Mouse (Mus musculus): ENCODE measurements around the gene Lemd2. TPM values are rescaled to one million over a fixed set of nuclear protein-coding genes. Genes with fewer than 3 reads are reported as not detected.
"Not testable (repeated sequence)": the region's sequence is repeated elsewhere in the genome, so short reads cannot be mapped to it uniquely, and the experiment has no call there.

The Lemd2 gene
- 2.7 and 5.4 TPM in 2 replicates for total RNA-seq (2015; ENCODE audit: low replicate concordance)
- 12.9 and 13.5 TPM in 2 replicates for total RNA-seq (2017; ENCODE audit: low replicate concordance)

GRCm38 (mm10) chr17:27204075-27204909 is at the start of gene Lemd2:
Gene Lemd2, minus strand, starts transcription at chr17:27204469.
- ATAC-seq (replicated peaks; ENCODE audit: low FRiP score, poor library complexity, severe bottlenecking): peak; percentile 82

GRCm38 (mm10) chr17:27251150-27251549 is 46.9 kb upstream of the Lemd2 start:
- ATAC-seq (replicated peaks; ENCODE audit: low FRiP score, poor library complexity, severe bottlenecking): no peak

- ATAC-seq (replicated peaks; ENCODE audit: low FRiP score, poor library complexity, severe bottlenecking): no peak
These were observed 46.2 kb upstream of the Lemd2 start for GRCm38 (mm10) chr17:27250461-27250860.

- no peak for ATAC-seq (replicated peaks; ENCODE audit: low FRiP score, poor library complexity, severe bottlenecking)
These were observed 44.8 kb upstream of the Lemd2 start for GRCm38 (mm10) chr17:27249073-27249472.

- ATAC-seq (replicated peaks; ENCODE audit: low FRiP score, poor library complexity, severe bottlenecking): no peak
These were observed 43.6 kb upstream of the Lemd2 start for GRCm38 (mm10) chr17:27247680-27248386.

DNA sequence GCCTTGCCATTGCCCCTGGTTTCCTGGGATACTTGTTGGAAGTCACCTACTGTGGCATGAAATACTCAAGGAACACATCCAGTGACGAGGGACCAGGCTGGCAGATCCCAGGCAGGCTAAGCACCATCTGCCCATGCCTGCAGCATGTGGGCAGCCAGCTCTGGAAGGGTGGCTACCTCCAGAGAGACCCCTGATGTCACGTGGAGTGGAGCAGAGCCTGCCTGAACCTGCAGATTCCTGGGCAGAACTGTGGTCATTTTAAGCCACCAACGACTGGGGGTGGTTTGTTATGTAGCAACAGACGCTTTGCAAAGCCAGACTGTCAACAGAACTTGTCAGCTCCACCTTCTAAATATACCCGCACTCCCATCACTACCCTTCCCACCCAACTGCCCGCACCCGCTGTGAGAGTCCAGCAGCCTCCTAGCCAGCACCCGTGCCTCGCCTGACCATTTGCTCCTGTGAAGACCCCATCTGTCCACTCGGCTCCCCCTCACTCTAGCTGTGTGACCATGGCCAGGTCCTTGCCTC is 41.6 kb upstream of the Lemd2 start:
- ATAC-seq (replicated peaks; ENCODE audit: low FRiP score, poor library complexity, severe bottlenecking): no peak

GRCm38 (mm10) chr17:27244912-27245311 is 40.6 kb upstream of the Lemd2 start:
- ATAC-seq (replicated peaks; ENCODE audit: low FRiP score, poor library complexity, severe bottlenecking): no peak

- ATAC-seq (replicated peaks; ENCODE audit: low FRiP score, poor library complexity, severe bottlenecking): no peak
These were observed 38.2 kb upstream of the Lemd2 start for GRCm38 (mm10) chr17:27242194-27243189.

DNA sequence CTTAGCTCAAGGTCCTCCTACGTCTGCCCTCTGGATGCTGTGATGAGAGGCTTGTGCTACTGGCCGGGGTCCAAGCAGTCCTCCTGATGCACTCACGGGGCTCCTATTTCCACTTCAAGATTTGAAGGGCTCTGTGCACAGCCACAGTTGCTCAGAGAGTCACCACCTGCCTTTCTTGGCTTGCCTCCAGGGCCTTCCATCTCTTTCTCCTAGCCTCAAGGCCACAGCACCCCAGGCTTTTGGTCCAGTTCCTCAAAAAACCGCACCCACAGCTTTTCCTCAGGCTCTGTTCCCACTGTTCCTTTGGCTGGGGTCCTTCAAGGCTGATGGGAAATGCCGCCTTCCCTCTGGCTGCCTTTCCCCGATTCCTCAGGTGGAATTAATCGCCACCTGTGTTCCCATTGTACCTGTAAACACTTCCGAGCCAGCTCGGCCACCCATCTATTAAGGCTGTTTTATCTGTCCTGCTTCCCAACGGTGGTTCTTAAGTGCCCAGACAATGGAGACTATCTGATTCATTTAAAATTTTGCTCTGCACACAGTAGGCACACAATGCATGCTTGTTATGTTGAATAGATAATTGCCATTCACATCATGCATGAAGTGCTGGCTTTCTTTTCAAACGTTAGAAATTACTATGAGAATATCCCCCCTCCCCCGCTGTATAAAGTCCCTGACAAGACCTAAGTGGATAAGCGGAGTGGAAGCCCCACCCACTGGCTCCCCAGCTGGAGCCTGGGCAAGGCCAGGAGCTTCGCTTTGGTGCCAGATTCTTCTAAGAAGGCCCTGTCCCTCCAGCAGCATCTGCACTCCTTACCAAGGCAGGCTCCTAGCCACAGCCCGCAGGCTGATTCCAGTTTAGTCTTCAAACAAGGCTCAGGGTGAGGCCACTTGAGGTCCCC is 36.5 kb upstream of the Lemd2 start:
- no peak for ATAC-seq (replicated peaks; ENCODE audit: low FRiP score, poor library complexity, severe bottlenecking)

- no peak for ATAC-seq (replicated peaks; ENCODE audit: low FRiP score, poor library complexity, severe bottlenecking)
These were observed 35.7 kb upstream of the Lemd2 start for GRCm38 (mm10) chr17:27239941-27240340.

DNA sequence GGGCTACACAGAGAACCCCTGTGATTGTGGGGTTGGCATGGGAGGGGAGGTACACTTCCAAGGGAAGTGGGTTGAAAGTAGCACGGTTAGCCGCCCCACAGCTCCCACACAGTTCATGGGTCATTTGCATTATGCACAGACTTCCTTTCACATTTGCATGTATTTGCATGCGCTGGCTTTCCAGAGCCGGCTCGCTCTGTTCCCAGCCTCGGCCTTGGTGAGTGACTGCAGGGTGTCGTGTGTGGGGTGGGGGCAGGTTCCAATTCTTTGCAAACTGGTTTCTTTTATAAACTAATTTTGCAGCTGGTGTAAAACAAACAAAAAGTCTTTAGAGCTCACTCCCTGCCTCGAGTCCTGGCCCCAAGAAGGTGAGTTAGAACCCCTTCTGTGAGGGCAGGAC is 34.4 kb upstream of the Lemd2 start:
- ATAC-seq (replicated peaks; ENCODE audit: low FRiP score, poor library complexity, severe bottlenecking): no peak

DNA sequence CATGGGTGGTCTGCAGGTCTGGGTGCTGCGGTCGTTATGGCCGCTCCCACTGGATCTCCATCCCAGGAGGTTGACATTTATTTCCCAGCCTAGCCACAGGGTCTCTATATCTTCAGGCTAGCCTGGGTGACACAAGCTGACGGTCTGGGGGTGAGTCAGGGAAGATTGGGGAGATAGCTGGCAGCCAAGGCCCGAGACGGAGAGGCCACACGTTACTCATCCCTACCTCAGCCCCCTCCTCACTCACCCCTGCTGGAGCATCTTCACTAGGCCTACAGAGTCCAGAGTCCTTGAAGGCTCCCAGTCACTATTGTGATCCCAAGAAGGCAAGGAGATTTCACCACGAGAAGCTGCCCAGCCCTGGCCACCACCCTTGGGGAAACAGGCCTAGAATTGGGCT is 33.5 kb upstream of the Lemd2 start:
- ATAC-seq (replicated peaks; ENCODE audit: low FRiP score, poor library complexity, severe bottlenecking): no peak

DNA sequence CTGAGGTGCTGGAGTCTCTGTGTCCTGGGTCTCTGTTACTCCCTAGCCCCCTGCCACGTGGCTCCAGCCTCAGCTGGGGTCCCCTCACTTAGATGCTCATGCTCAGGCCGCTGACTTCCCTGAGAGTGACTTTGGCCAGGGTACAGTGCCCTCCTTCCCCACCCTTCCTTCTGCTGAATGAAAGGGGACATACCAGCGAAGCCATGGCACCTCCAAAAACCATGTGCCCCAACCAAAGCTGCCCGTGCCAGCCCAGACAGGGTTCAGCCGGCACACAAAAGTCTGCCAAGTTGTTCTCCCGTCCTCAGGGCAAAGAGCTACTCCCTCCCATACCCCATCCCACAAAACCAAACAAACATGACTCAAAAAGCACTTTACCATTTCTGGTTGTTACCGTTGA is 29.0 kb upstream of the Lemd2 start:
- no peak for ATAC-seq (replicated peaks; ENCODE audit: low FRiP score, poor library complexity, severe bottlenecking)

DNA sequence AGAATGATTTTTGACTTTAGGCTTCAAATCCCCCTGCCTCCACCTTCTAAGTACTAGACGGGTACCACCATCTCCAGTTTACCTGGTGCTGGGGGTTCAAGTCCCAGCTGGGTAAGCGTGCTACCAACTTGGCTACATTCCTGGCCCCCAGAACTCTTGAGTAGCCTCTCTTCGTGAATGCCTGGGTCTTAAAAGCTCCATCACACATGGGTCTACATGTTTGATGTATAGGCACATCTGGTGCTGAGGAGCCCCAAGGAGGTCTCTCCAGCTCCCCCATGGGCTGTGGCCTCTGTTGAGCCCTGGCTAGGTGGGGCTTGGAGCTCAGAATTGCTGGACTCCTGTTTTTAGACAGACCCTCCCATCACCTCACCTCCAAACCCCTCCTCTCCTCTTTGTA is 27.9 kb upstream of the Lemd2 start:
- ATAC-seq (replicated peaks; ENCODE audit: low FRiP score, poor library complexity, severe bottlenecking): no peak

GRCm38 (mm10) chr17:27231586-27231985 is 27.3 kb upstream of the Lemd2 start:
- not testable (repeated sequence) for ATAC-seq (replicated peaks; ENCODE audit: low FRiP score, poor library complexity, severe bottlenecking)

DNA sequence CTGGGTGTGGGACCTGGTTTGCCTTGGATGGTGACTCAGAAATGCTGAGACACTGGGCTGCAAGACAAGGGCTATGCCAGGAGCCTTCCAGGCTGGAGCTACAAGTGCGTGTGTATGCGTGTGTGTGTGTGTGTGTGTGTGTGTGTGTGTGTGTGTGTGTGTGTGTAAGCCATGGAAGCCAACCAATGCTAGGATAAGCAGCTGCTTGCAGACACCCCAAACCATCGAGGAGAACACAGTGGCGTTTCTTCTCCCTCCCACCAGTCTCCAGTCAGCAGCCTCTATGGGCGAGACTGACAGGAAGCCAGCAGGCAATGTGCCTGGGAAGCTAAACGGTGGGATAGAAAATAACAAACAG is 26.9 kb upstream of the Lemd2 start:
- ATAC-seq (replicated peaks; ENCODE audit: low FRiP score, poor library complexity, severe bottlenecking): no peak

GRCm38 (mm10) chr17:27230455-27231145 is 26.3 kb upstream of the Lemd2 start:
- ATAC-seq (replicated peaks; ENCODE audit: low FRiP score, poor library complexity, severe bottlenecking): no peak
